Mouse (Mus musculus): ENCODE results near the gene Neurog3. TPM values are rescaled to one million over a fixed set of nuclear protein-coding genes. Genes with fewer than 3 reads are reported as not detected.
A peak's percentile ranks its signal among the peaks of the same experiment; 100 is the strongest.

The Neurog3 gene
- total RNA-seq, 2 experiments from 2014 or later: not detected

- no peak for DNase-seq (ENCODE audit: low spot score in 2 of 2)
Measured at GRCm38 (mm10) chr10:62135696-62136470, 3.0 kb downstream of the Neurog3 start.

GRCm38 (mm10) chr10:62137150-62137549, 4.3 kb downstream of the Neurog3 start:
- no peak for DNase-seq (ENCODE audit: low spot score in 2 of 2)

- DNase-seq (ENCODE audit: low spot score in 2 of 2): no peak
Measured at GRCm38 (mm10) chr10:62138040-62138439, 5.2 kb downstream of the Neurog3 start.

- no peak for DNase-seq (ENCODE audit: low spot score in 2 of 2)
Measured at GRCm38 (mm10) chr10:62143820-62144219, 10.9 kb downstream of the Neurog3 start, which contains the start of gene Fam241b. TSS of gene Fam241b (minus strand) at chr10:62143920.

GRCm38 (mm10) chr10:62145957-62146356, 13.1 kb downstream of the Neurog3 start:
- DNase-seq (ENCODE audit: low spot score in 2 of 2): no peak

- DNase-seq (ENCODE audit: low spot score in 2 of 2): no peak
Measured at GRCm38 (mm10) chr10:62147466-62148248, 14.8 kb downstream of the Neurog3 start.

- DNase-seq (ENCODE audit: low spot score in 2 of 2): no peak
Measured at GRCm38 (mm10) chr10:62149929-62150328, 17.0 kb downstream of the Neurog3 start.

GRCm38 (mm10) chr10:62162410-62162809, 29.5 kb downstream of the Neurog3 start:
- no peak for DNase-seq (ENCODE audit: low spot score in 2 of 2)

GRCm38 (mm10) chr10:62172841-62173553, 40.1 kb downstream of the Neurog3 start:
- no peak for DNase-seq (ENCODE audit: low spot score in 2 of 2)

- DNase-seq (ENCODE audit: low spot score in 2 of 2): no peak
Measured at GRCm38 (mm10) chr10:62173941-62174448, 41.1 kb downstream of the Neurog3 start.

- DNase-seq (ENCODE audit: low spot score in 2 of 2): no peak
Measured at GRCm38 (mm10) chr10:62174533-62175313, 41.8 kb downstream of the Neurog3 start.

- no peak for DNase-seq (ENCODE audit: low spot score in 2 of 2)
Measured at GRCm38 (mm10) chr10:62179944-62180343, 47.1 kb downstream of the Neurog3 start.

- DNase-seq (ENCODE audit: low spot score in 2 of 2): no peak
Measured at GRCm38 (mm10) chr10:62181701-62182100, 48.8 kb downstream of the Neurog3 start.

GRCm38 (mm10) chr10:62182471-62183014, 49.7 kb downstream of the Neurog3 start:
- no peak for DNase-seq (ENCODE audit: low spot score in 2 of 2)

- DNase-seq (ENCODE audit: low spot score in 2 of 2): peak; percentile 96 to 97
Measured at GRCm38 (mm10) chr10:62183053-62183452, 50.2 kb downstream of the Neurog3 start.

Other genes with a start within 250 kb of the Neurog3 start
- gene Col13a1, start 154.0 kb upstream of the Neurog3 start, total RNA-seq (2021): 10 to 100 TPM in 1 of 2 experiments, 1 to 10 TPM in 1; 5.9 to 11.7 TPM
- 1 to 10 TPM; 3.9 to 4.0 TPM for gene Fam241b, start 10.8 kb downstream of the Neurog3 start, total RNA-seq (2021)
- 10 to 100 TPM; 17.9 to 18.9 TPM for gene Tspan15, start 98.2 kb downstream of the Neurog3 start, total RNA-seq (2021)
- gene Tacr2, start 119.3 kb downstream of the Neurog3 start, total RNA-seq (2021): 10 to 100 TPM; 13.0 to 50.3 TPM
- gene Hk1, start 246.8 kb downstream of the Neurog3 start, total RNA-seq (2021): 10 to 100 TPM; 26.2 to 30.2 TPM